In the genomic region with DNA sequence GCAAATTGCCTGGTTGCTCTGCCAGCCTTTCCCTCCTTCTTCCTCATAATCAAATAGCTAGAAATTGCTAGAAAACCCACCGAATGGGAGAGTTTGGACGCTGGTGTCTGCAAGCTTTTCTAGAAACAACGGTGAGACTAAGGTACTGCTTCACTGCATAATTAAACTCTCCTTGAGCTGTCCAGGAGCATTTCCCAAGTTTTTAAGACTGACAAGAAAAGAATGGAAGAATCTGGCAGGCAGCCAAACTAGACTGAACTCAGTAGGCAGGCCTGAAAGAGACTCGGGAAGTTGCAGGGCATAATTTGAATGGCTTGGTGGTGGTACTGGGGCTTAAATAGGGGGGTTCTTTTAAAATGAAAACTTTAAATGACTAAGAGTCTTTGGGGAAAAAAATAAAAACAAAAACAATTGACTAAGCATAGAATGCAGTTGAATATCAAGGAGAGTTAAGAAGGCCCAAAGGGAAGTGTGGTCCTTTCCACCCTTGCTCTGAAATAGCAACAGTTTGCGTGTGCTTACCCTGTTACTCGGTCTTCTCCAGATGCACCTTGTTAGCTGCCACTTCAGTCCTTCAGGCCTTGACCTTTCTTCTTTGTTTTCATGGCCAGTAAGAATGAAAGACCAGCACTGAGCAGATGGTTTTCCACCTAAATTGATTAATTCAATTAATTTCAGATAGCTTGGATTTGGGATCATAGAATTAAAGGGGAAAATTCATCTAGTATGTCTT, we compare ENCODE assay signal across 10 mouse cellular contexts. TPM values are rescaled to one million over a fixed set of nuclear protein-coding genes. Genes with fewer than 3 reads are reported as not detected.
A peak's percentile ranks its signal among the peaks of the same experiment; 100 is the strongest.
DNase-seq lines count a peak whose midpoint lies in the region; ATAC-seq and TF ChIP-seq lines count a peak whose summit lies in the region.
"Had no signal": no experiment of that assay in that cellular context is flagged by ENCODE, and none has a peak within 500 bp of the region (broad histone marks: within the 10 kb centered on the region; RNA-seq: fewer than 3 reads in every experiment).

No protein-coding gene starts in this region.

- WGBS in intestine, embryonic 16.5 days: 19% methylated on average over 6 of the region's 6 CpGs

- no peak for ATAC-seq in intestine, embryonic 16.5 days
- ATAC-seq in activated CD4-positive, CD25-positive, alpha-beta regulatory T cell, adult 4 months: no peak

- DNase-seq in gastrocnemius, adult 2 months: peak; percentile 15
- no peak for DNase-seq in gastrocnemius, adult 8-10 months (ENCODE audit: low spot score in 2 of 2)
- DNase-seq in brain, adult 2 months (ENCODE audit: low read depth, low spot score): peak; percentile 55
- DNase-seq in heart, adult 18-20 months: peak; percentile 50 to 62
- DNase-seq in lung, postnatal 10 days: peak; percentile 70
- peak; percentile 33 for DNase-seq in right cerebral cortex, postnatal 4 days

- peak overlapping the region; percentile 88 for H3K4me3 ChIP-seq in gastrocnemius, adult 2 months
- 0 out of 2 replicates have a peak overlapping the region, but pooled peaks have one; percentile 80 for H3K4me3 ChIP-seq in intestine, embryonic 16.5 days (ENCODE audit: low read length)

- intact Hi-C loops in gastrocnemius, adult 2 months (cut with DNase I): loop anchor here (10.0 kb wide), 1 partner anchor 191 kb away; no protein-coding TSS in a partner anchor

- H3K36me3 ChIP-seq in intestine, embryonic 16.5 days (ENCODE audit: control insufficient read depth, insufficient read depth, low read length): no peaks in the 10 kb centered on the region

- no peak overlapping the region for H3K9ac ChIP-seq in intestine, embryonic 16.5 days (ENCODE audit: low read depth, low read length)

- peak overlapping the region; percentile 13; the same call in 1 of the 2 replicates for H3K4me2 ChIP-seq in intestine, embryonic 16.5 days (ENCODE audit: low read depth, low read length)

- no peaks in the 10 kb centered on the region for H3K4me1 ChIP-seq in intestine, embryonic 16.5 days (ENCODE audit: control insufficient read depth, insufficient read depth, low read length)

- H3K27ac ChIP-seq in gastrocnemius, adult 2 months: peak overlapping the region; percentile 92
- no peak overlapping the region for H3K27ac ChIP-seq in intestine, embryonic 16.5 days (ENCODE audit: low read length)
- H3K27ac ChIP-seq: macrophage had no signal

- TF ChIP-seq CTCF in gastrocnemius, adult 2 months (IDR thresholded peaks at IDR 0.05): no peak

- no peaks in the 10 kb centered on the region for H3K9me3 ChIP-seq in intestine, embryonic 16.5 days (ENCODE audit: control insufficient read depth, low read length)

- H3K27me3 ChIP-seq in intestine, embryonic 16.5 days (replicated peaks; ENCODE audit: control insufficient read depth, insufficient read depth, low read length): no peaks in the 10 kb centered on the region
- H3K27me3 ChIP-seq: CH12.LX had no signal

RNA-seq across cellular contexts. Expression of gene Gulp1, which starts 2.0 kb away (rescaled TPM):
- 1 to 10 TPM; 3.8 to 5.5 TPM for total RNA-seq in gastrocnemius, adult 2 months (2021)
- total RNA-seq in gastrocnemius, adult 8-10 months (2022): 1 to 10 TPM; 1.7 to 3.1 (median 1.9) TPM
- total RNA-seq in heart, adult 18-20 months (2021): 1 to 10 TPM; 3.6 to 5.0 TPM
- polyA plus RNA-seq in intestine, embryonic 16.5 days (2015; fragmentation: Nextera tagmentation; extraction: Ambion mirVana): 10.8 and 11.6 TPM in 2 replicates
- not detected for polyA plus RNA-seq in activated CD4-positive, CD25-positive, alpha-beta regulatory T cell, adult 4 months (2017; shearing (Covaris generic))
- total RNA-seq: CH12.LX had no signal
- polyA plus RNA-seq: macrophage had no signal

Comparison
In these comparisons a context has a peak if more than half of its experiments do, and no peak if none do; other contexts are left out.
1. DNase-seq: peak in gastrocnemius, adult 2 months (single experiment), brain, adult 2 months (single experiment), heart, adult 18-20 months (2 of 2), lung, postnatal 10 days (single experiment) and right cerebral cortex, postnatal 4 days (single experiment); none in gastrocnemius, adult 8-10 months (0 of 2).